8 mouse cellular contexts compared by ENCODE assay signal in the genomic region with DNA sequence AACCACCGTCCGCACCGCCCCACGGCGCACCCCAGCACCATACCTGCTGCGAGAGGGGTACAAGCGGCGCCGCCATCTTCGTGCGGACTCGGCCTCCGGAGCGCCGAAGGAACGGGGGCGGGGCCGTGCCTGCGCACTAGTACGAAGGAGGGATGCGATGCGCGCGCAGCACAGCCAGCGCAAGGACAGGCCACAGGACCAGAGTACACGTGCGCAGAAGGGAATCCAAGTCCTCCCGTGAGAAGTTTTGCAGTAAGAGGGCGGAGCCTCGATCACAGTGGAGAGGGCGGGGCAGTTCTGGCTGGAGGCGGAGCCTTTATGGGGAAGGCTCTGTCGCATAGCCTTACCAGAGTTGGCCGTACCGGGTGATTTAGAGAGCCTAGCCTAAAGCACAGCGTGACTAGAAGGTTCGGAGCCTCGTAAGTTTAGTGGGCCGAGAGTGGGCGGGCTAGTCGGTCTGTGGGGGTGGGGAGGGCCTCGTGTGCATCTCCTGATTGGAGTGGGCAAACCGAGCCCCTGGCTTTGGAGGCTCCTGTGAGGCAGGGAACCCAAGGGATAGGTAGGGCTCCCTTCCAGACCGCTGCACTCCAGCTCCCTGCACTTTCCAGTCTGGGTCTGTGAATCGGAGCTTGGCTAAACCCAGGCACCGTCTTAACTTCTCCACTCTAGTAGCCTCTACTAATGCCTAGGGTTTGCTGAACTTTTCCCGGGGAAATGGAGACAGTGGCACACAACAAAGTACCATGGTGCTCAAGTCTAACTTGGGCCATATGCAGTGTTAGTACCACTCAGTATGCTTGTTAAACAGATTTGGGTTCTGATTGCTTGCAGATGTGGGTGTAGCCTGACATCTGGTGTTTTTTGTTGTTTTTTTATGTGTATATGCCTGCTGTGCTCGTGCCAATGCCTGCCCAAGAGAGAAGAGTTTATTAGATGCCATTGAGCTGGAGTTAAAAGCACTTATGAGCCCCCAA. TPM values are rescaled to one million over a fixed set of nuclear protein-coding genes. Genes with fewer than 3 reads are reported as not detected.
DNase-seq lines count a peak whose midpoint lies in the region; ATAC-seq and TF ChIP-seq lines count a peak whose summit lies in the region.

A gene (minus strand): TSS at position 99 of the 974 bp plus-strand sequence.

- under 1% methylated on average over 44 of the region's 48 CpGs for WGBS in embryonic facial prominence, embryonic 14.5 days
- WGBS in heart, adult 2 months: 1% methylated on average over 48 of the region's 48 CpGs
- WGBS in limb, embryonic 13.5 days: under 1% methylated on average over 48 of the region's 48 CpGs
- 2% methylated on average over 48 of the region's 48 CpGs for WGBS in midbrain, embryonic 16.5 days

- H3K4me1 ChIP-seq in embryonic facial prominence, embryonic 14.5 days (ENCODE audit: control insufficient read depth, insufficient read depth, low read length): peaks cover 17% of the 10 kb centered on the region
- peaks cover 21% of the 10 kb centered on the region for H3K4me1 ChIP-seq in heart, adult 2 months (ENCODE audit: control insufficient read depth, insufficient read depth, low read length)
- H3K4me1 ChIP-seq in limb, embryonic 13.5 days: peaks cover 48% of the 10 kb centered on the region
- peaks cover 41% of the 10 kb centered on the region for H3K4me1 ChIP-seq in midbrain, embryonic 16.5 days (ENCODE audit: control insufficient read depth, insufficient read depth, low read length)

- H3K27ac ChIP-seq in embryonic facial prominence, embryonic 14.5 days (replicated peaks; ENCODE audit: low read depth, low read length): peak within 1 kb of the TSS; percentile 89
- peak within 1 kb of the TSS; percentile 96 for H3K27ac ChIP-seq in heart, adult 2 months
- peak within 1 kb of the TSS; percentile 94 for H3K27ac ChIP-seq in limb, embryonic 13.5 days
- H3K27ac ChIP-seq in midbrain, embryonic 16.5 days (ENCODE audit: low read length): peak within 1 kb of the TSS; percentile 81

- peak within 1 kb of the TSS; percentile 85 for H3K4me2 ChIP-seq in embryonic facial prominence, embryonic 14.5 days (ENCODE audit: low read depth, low read length)
- peak within 1 kb of the TSS; percentile 85 for H3K4me2 ChIP-seq in limb, embryonic 13.5 days (replicated peaks)
- peak within 1 kb of the TSS; percentile 77 for H3K4me2 ChIP-seq in midbrain, embryonic 16.5 days (ENCODE audit: low read length)

- peak; percentile 86 for TF ChIP-seq POLR2A in heart, adult 2 months (IDR thresholded peaks at IDR 0.05; ENCODE audit: insufficient read depth, low read depth, low read length)

- H3K79me2 ChIP-seq in heart, adult 2 months (replicated peaks; ENCODE audit: control insufficient read depth, insufficient read depth, low read length): peaks cover 5% of the 10 kb centered on the region

- no peaks in the 10 kb centered on the region for H3K9me3 ChIP-seq in embryonic facial prominence, embryonic 14.5 days (ENCODE audit: control insufficient read depth, low read length)
- H3K9me3 ChIP-seq in limb, embryonic 13.5 days: no peaks in the 10 kb centered on the region
- H3K9me3 ChIP-seq in midbrain, embryonic 16.5 days (replicated peaks; ENCODE audit: control insufficient read depth, low read length, poor library complexity, severe bottlenecking): no peaks in the 10 kb centered on the region

- peak; percentile 98 for ATAC-seq in embryonic facial prominence, embryonic 14.5 days (ENCODE audit: low read depth)
- ATAC-seq in limb, embryonic 13.5 days (ENCODE audit: low FRiP score, low read depth): peak; percentile 97
- ATAC-seq in midbrain, embryonic 16.5 days: peak; percentile 98

- peak within 1 kb of the TSS; percentile 79 for H3K4me3 ChIP-seq in embryonic facial prominence, embryonic 14.5 days (ENCODE audit: low read depth, low read length)
- peak within 1 kb of the TSS; percentile 97 for H3K4me3 ChIP-seq in heart, adult 2 months
- H3K4me3 ChIP-seq in limb, embryonic 13.5 days: peak within 1 kb of the TSS; percentile 83
- peak within 1 kb of the TSS; percentile 69 for H3K4me3 ChIP-seq in midbrain, embryonic 16.5 days (ENCODE audit: low read depth, low read length)

- intact Hi-C loops in heart, adult 2 months (cut with DNase I): loop anchor here (2.0 to 5.0 kb wide), 3 partner anchors 23 to 126 kb away; a partner anchor contains a TSS

- no peak for TF ChIP-seq CTCF in heart, adult 2 months (IDR thresholded peaks at IDR 0.05)

- no peaks in the 10 kb centered on the region for H3K36me3 ChIP-seq in embryonic facial prominence, embryonic 14.5 days (ENCODE audit: control insufficient read depth, insufficient read depth, low read length)
- peaks cover 3% of the 10 kb centered on the region; the same call in 1 of the 2 replicates for H3K36me3 ChIP-seq in heart, adult 2 months (ENCODE audit: control insufficient read depth, insufficient read depth, low read length)
- no peaks in the 10 kb centered on the region; the same call in 1 of the 2 replicates for H3K36me3 ChIP-seq in limb, embryonic 13.5 days
- H3K36me3 ChIP-seq in midbrain, embryonic 16.5 days (ENCODE audit: control insufficient read depth, insufficient read depth, low read length): no peaks in the 10 kb centered on the region

- TF ChIP-seq EP300 in heart, adult 2 months (IDR thresholded peaks at IDR 0.05; ENCODE audit: insufficient read depth, low read depth, low read length): peak; percentile 93

- peak within 1 kb of the TSS; percentile 89 for H3K9ac ChIP-seq in embryonic facial prominence, embryonic 14.5 days (ENCODE audit: low read depth, low read length)
- H3K9ac ChIP-seq in heart, adult 2 months (ENCODE audit: low read depth, low read length): peak within 1 kb of the TSS; percentile 85
- H3K9ac ChIP-seq in limb, embryonic 13.5 days: peak within 1 kb of the TSS; percentile 88
- peak within 1 kb of the TSS; percentile 86 for H3K9ac ChIP-seq in midbrain, embryonic 16.5 days (ENCODE audit: low read depth, low read length)

- H3K27me3 ChIP-seq in embryonic facial prominence, embryonic 14.5 days (replicated peaks; ENCODE audit: control insufficient read depth, insufficient read depth, low read length): no peaks in the 10 kb centered on the region
- H3K27me3 ChIP-seq in heart, adult 2 months (ENCODE audit: control insufficient read depth, insufficient read depth, low read length): no peaks in the 10 kb centered on the region
- no peaks in the 10 kb centered on the region for H3K27me3 ChIP-seq in limb, embryonic 13.5 days
- H3K27me3 ChIP-seq in midbrain, embryonic 16.5 days (ENCODE audit: control insufficient read depth, insufficient read depth, low read depth, low read length): no peaks in the 10 kb centered on the region

- peak; percentile 100 for DNase-seq in 3T3-L1 (ENCODE audit: low read depth, low spot score)
- peak; percentile 93 to 97 for DNase-seq in adrenal gland, postnatal 4 days (ENCODE audit: low spot score in 2 of 2)
- DNase-seq in embryonic facial prominence, embryonic 14.5 days (ENCODE audit: low spot score): peak; percentile 100
- DNase-seq in heart, adult 2 months: peak; percentile 98 to 100
- peak; percentile 100 for DNase-seq in kidney, adult 8-10 months
- DNase-seq in spleen, postnatal 10 days (ENCODE audit: low spot score in 2 of 2): peak; percentile 98 to 100

RNA-seq across cellular contexts. Expression of the gene that starts here (rescaled TPM):
- 10 to 100 TPM; 69.9 to 70.8 TPM for total RNA-seq in adrenal gland, postnatal 4 days (2021)
- polyA plus RNA-seq in embryonic facial prominence, embryonic 14.5 days (2014; fragmentation: Nextera tagmentation; extraction: Ambion mirVana): 50.2 and 56.4 TPM in 2 replicates
- 10 to 100 TPM; 36.2 to 39.6 TPM for total RNA-seq in heart, adult 2 months (2021)
- 34.0 and 46.4 TPM in 2 replicates for polyA plus RNA-seq in heart, adult 2 months (2012; rRNA removed)
- 61.5 and 65.3 TPM in 2 replicates for polyA plus RNA-seq in limb, embryonic 13.5 days (2015; fragmentation: Nextera tagmentation; extraction: Ambion mirVana)
- 56.4 and 57.9 TPM in 2 replicates for polyA plus RNA-seq in midbrain, embryonic 16.5 days (2015; fragmentation: Nextera tagmentation; extraction: Ambion mirVana)

Comparison
In these comparisons a context has a peak if more than half of its experiments do, and no peak if none do; other contexts are left out.
1. Peak in every context shown above with its lines: DNase-seq, ATAC-seq, H3K4me3 ChIP-seq and H3K27ac ChIP-seq.